Mouse (Mus musculus): ENCODE results near the gene A930002H24Rik. TPM values are rescaled to one million over a fixed set of nuclear protein-coding genes. Genes with fewer than 3 reads are reported as not detected.

The A930002H24Rik gene
- polyA plus RNA-seq, 1 experiment = not detected

DNA sequence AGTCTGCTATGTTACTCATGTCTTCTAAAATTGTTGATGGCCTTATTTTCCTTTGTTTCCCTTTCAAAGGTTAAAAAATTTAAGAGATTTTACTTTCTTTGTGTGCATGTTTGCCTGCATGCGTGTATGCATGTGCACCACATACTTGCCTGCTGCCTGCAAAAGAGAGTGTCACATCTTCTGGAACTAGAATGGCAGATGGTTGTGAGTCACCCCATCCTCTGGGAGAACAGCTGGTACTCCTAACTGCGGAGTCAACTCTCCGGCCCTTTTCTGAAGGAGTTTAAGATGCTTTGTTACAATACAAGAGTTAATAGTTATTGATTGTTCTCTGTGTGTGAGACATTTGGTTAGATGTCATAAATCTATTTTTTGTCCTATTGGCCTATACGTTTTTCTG lies 15.3 kb upstream of the A930002H24Rik start:
- H3K27ac ChIP-seq (ENCODE audit: control insufficient read depth, insufficient read depth, low read length) = no peak overlapping the region
- 95% methylated on average over 4 of the region's 4 CpGs for WGBS
- TF ChIP-seq CTCF (IDR thresholded peaks at IDR 0.05; ENCODE audit: borderline replicate concordance, control insufficient read depth, extremely low read depth, insufficient read depth, low read length, poor library complexity) (no peak), POLR2A (IDR thresholded peaks at IDR 0.05; ENCODE audit: control insufficient read depth, extremely low read depth, insufficient read depth, low read length, poor library complexity) (no peak)
- no peak for DNase-seq
- H3K36me3 ChIP-seq (ENCODE audit: control insufficient read depth, insufficient read depth, low read length) = no peaks in the 10 kb centered on the region
- H3K4me1 ChIP-seq (replicated peaks; ENCODE audit: control insufficient read depth, insufficient read depth, low read length) = no peaks in the 10 kb centered on the region
- no peaks in the 10 kb centered on the region for H3K27me3 ChIP-seq (ENCODE audit: control insufficient read depth, insufficient read depth, low read length)
- no peak overlapping the region for H3K4me3 ChIP-seq (ENCODE audit: control insufficient read depth, insufficient read depth, low read length)

DNA sequence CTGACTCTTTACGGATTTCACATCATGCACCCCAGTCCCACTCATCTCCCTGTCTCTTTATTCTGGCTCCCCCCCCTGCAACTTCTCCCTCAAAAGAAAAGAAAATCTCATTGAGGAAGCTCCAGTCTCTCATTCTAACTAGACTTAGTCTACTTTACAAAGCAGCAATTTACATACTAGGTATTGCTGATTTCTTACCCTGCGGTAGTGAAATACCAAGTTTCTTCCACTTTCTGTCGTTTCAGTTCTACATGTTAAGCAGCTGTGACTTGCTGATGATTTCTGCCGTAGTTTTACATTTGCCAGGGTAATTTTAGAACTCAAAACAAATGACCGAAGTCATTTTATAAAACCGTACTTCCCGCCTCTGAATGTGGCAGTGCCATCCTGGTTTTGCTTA lies 8.2 kb upstream of the A930002H24Rik start:
- H3K4me1 ChIP-seq (replicated peaks; ENCODE audit: control insufficient read depth, insufficient read depth, low read length) = no peaks in the 10 kb centered on the region
- no peaks in the 10 kb centered on the region for H3K36me3 ChIP-seq (ENCODE audit: control insufficient read depth, insufficient read depth, low read length)
- no peak overlapping the region for H3K4me3 ChIP-seq (ENCODE audit: control insufficient read depth, insufficient read depth, low read length)
- TF ChIP-seq CTCF (IDR thresholded peaks at IDR 0.05; ENCODE audit: borderline replicate concordance, control insufficient read depth, extremely low read depth, insufficient read depth, low read length, poor library complexity) (no peak), POLR2A (IDR thresholded peaks at IDR 0.05; ENCODE audit: control insufficient read depth, extremely low read depth, insufficient read depth, low read length, poor library complexity) (no peak)
- no peak for DNase-seq
- WGBS = 94% methylated on average over 7 of the region's 7 CpGs
- no peak overlapping the region for H3K27ac ChIP-seq (ENCODE audit: control insufficient read depth, insufficient read depth, low read length)
- H3K27me3 ChIP-seq (ENCODE audit: control insufficient read depth, insufficient read depth, low read length) = no peaks in the 10 kb centered on the region

DNA sequence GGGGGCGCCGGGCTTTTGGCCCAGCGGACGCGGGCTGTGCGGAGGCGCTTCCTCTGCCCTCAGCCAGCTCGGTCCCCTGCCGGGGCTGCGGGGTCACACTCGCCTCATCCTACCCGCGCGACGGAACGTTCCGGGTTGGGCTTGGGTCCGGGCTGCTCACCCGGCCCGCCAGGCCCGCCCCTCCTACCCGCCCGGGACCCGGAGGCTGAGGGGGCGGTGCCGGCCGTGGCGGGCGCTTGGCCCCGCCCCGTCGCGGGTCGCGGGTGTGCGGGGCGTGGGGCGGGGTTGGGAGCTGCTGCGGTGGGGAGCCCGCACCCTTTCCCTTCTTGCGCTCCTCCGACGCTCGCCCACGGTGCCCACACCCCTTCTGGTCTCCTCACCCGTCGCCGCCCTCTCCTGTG lies 580 bp upstream of the A930002H24Rik start:
- no peaks in the 10 kb centered on the region for H3K36me3 ChIP-seq (ENCODE audit: control insufficient read depth, insufficient read depth, low read length)
- no peak overlapping the region for H3K27ac ChIP-seq (ENCODE audit: control insufficient read depth, insufficient read depth, low read length)
- peaks cover 16% of the 10 kb centered on the region for H3K4me1 ChIP-seq (replicated peaks; ENCODE audit: control insufficient read depth, insufficient read depth, low read length)
- no peak for DNase-seq
- H3K27me3 ChIP-seq (ENCODE audit: control insufficient read depth, insufficient read depth, low read length) = peaks cover 18% of the 10 kb centered on the region
- peak overlapping the region; percentile 51 for H3K4me3 ChIP-seq (ENCODE audit: control insufficient read depth, insufficient read depth, low read length)
- no peak for TF ChIP-seq POLR2A (IDR thresholded peaks at IDR 0.05; ENCODE audit: control insufficient read depth, extremely low read depth, insufficient read depth, low read length, poor library complexity)
- no peak for TF ChIP-seq CTCF (IDR thresholded peaks at IDR 0.05; ENCODE audit: borderline replicate concordance, control insufficient read depth, extremely low read depth, insufficient read depth, low read length, poor library complexity)
- WGBS = 2% methylated on average over 47 of the region's 48 CpGs

DNA sequence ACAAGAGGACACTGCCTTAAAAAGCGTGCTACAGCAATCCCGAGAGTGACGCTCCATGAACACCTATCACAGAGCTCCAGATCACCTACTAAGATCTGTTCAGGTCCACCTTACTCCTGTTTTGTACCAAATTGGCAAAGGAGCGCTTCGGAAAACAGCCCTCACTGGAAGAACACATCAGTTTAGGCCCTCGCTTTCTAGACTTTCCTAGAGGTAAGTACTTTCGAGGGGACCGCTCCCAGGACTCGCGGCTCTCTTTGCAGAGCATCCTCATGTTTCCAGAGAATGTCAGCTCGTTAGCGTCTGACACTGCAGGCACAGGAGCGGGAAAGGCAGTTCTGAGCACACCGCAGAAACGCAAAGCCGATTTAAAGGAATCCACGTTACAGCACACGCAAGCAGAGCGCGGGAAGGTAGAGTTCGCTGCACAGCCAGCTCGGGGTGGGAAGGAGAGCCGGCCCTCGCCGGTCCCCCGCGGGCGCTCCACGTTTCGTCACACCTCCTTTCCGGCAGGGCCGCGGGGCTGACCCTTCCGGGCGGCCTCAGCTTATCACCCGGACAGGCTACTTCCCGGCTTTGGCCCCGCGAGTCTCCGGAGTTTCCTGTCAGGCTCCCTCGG lies 470 bp downstream of the A930002H24Rik start, which contains the start of gene Fer:
Gene Fer (plus strand): TSS at position 51 of the 619 bp plus-strand sequence.
- peaks cover 18% of the 10 kb centered on the region for H3K27me3 ChIP-seq (ENCODE audit: control insufficient read depth, insufficient read depth, low read length)
- no peak within 1 kb of the TSS for H3K27ac ChIP-seq (ENCODE audit: control insufficient read depth, insufficient read depth, low read length)
- no peaks in the 10 kb centered on the region for H3K36me3 ChIP-seq (ENCODE audit: control insufficient read depth, insufficient read depth, low read length)
- no peak for DNase-seq
- H3K4me3 ChIP-seq (ENCODE audit: control insufficient read depth, insufficient read depth, low read length) = peak within 1 kb of the TSS; percentile 51
- TF ChIP-seq CTCF (IDR thresholded peaks at IDR 0.05; ENCODE audit: borderline replicate concordance, control insufficient read depth, extremely low read depth, insufficient read depth, low read length, poor library complexity) = no peak
- TF ChIP-seq POLR2A (IDR thresholded peaks at IDR 0.05; ENCODE audit: control insufficient read depth, extremely low read depth, insufficient read depth, low read length, poor library complexity) = no peak
- peaks cover 16% of the 10 kb centered on the region for H3K4me1 ChIP-seq (replicated peaks; ENCODE audit: control insufficient read depth, insufficient read depth, low read length)
- whole genome bisulfite sequencing = 5% methylated on average over 41 of the region's 41 CpGs

DNA sequence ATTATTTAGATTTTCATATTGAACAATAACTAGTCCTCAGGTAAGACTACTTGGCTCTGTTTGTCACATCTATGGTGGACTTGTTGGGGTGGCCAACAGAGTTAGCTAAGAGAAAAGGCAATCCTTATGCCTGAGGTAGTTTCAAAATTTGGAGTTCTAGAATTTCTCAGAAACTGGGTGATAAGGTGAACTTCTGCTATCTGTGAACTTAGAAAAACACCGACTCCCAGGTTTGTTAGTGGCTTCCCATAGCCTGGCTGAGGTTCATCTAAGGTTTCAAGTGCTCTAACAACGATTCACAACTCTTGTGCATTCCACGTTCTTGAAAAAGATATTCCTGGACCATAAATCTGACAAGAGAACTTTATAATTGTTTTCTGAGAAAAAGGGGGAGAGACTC lies 1.2 kb downstream of the A930002H24Rik start:
- Histone ChIP-seq H3K27ac (ENCODE audit: control insufficient read depth, insufficient read depth, low read length) (no peak overlapping the region), H3K36me3 (ENCODE audit: control insufficient read depth, insufficient read depth, low read length) (no peaks in the 10 kb centered on the region), H3K4me3 (ENCODE audit: control insufficient read depth, insufficient read depth, low read length) (no peak overlapping the region), H3K4me1 (replicated peaks; ENCODE audit: control insufficient read depth, insufficient read depth, low read length) (peaks cover 16% of the 10 kb centered on the region), H3K27me3 (ENCODE audit: control insufficient read depth, insufficient read depth, low read length) (peaks cover 18% of the 10 kb centered on the region)
- 41% methylated on average over 3 of the region's 3 CpGs for WGBS
- DNase-seq = no peak
- TF ChIP-seq POLR2A (IDR thresholded peaks at IDR 0.05; ENCODE audit: control insufficient read depth, extremely low read depth, insufficient read depth, low read length, poor library complexity) (no peak), CTCF (IDR thresholded peaks at IDR 0.05; ENCODE audit: borderline replicate concordance, control insufficient read depth, extremely low read depth, insufficient read depth, low read length, poor library complexity) (no peak)

DNA sequence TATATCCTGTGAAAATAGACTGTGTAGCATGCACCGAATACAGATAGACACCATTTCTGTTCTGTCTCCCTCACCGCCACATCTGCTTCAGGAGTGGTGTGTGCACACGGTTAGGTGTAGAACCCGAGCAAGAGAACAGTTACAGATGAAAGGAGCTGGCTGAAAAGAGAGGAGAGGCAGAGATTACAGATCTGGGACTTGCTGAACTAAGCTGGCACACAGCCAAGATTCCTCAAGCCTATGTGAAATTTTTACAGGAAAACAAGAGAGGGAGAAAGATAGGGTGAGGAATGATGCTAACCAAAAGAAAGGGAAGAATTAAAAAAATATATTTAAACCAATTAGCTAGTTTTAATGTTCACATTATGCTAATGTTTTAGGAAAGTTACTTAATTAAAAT lies 2.6 kb downstream of the A930002H24Rik start:
- H3K27ac ChIP-seq (ENCODE audit: control insufficient read depth, insufficient read depth, low read length) = no peak overlapping the region
- no peaks in the 10 kb centered on the region for H3K36me3 ChIP-seq (ENCODE audit: control insufficient read depth, insufficient read depth, low read length)
- peaks cover 16% of the 10 kb centered on the region for H3K4me1 ChIP-seq (replicated peaks; ENCODE audit: control insufficient read depth, insufficient read depth, low read length)
- H3K4me3 ChIP-seq (ENCODE audit: control insufficient read depth, insufficient read depth, low read length) = no peak overlapping the region
- DNase-seq = no peak
- 84% methylated on average over 4 of the region's 4 CpGs for WGBS
- TF ChIP-seq CTCF (IDR thresholded peaks at IDR 0.05; ENCODE audit: borderline replicate concordance, control insufficient read depth, extremely low read depth, insufficient read depth, low read length, poor library complexity) = no peak
- no peak for TF ChIP-seq POLR2A (IDR thresholded peaks at IDR 0.05; ENCODE audit: control insufficient read depth, extremely low read depth, insufficient read depth, low read length, poor library complexity)
- peaks cover 18% of the 10 kb centered on the region for H3K27me3 ChIP-seq (ENCODE audit: control insufficient read depth, insufficient read depth, low read length)

Measured in thymus, adult 2 months (tissue).